Mouse (Mus musculus): ENCODE measurements around the gene Nup155.

Nup155 gene

DNA sequence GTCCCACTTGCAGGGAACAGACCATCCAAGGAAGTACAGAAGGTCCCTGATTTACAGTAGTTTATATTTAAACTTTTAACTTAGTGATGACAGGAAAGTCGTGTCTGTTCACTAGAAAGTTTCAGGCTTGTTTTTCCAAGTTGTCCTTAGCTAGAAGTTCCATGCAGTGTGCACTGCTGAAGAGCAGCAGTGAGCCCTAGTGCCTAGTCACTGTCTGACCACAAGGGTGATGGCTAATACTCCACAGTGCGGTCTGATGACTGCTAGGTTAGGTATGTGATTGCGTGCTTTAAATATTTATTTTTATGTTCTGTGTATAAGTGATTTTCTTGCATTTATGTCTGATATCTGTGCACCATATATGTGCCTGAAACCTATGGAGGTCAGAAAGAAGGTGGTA lies 81.4 kb downstream of the Nup155 start:
- no peak for DNase-seq (ENCODE audit: low spot score in 2 of 2)

- no peak for DNase-seq (ENCODE audit: low spot score in 2 of 2)
Observed at GRCm38 (mm10) chr15:8200317-8200716, 91.2 kb downstream of the Nup155 start.

DNA sequence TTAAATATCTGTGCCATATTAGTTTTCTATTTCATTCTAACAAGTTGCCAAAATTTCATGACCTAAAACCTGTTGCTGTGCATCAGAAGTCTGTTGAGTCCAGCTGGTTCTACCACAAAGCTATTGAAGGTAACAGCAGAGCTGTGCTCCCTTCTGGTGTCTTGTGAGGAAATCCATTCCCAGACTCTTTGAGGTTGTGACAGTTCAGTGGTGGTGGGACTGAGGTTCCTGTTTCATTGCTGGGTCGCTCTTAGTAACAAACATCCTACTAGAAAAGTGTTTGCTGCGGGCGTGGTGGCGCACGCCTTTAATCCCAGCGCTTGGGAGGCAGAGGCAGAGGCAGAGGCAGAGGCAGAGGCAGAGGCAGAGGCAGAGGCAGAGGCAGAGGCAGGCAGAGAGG lies 99.3 kb downstream of the Nup155 start:
- DNase-seq (ENCODE audit: low spot score in 2 of 2) = no peak

Data from natural killer cell, adult 2 months (primary cell).